Mouse (Mus musculus): ENCODE data around the gene Fgf9.

- no peak for TF ChIP-seq CTCF (IDR thresholded peaks at IDR 0.05; ENCODE audit: control insufficient read depth, insufficient read depth, insufficient read length)
- no peak for TF ChIP-seq CEBPB (IDR thresholded peaks at IDR 0.05; ENCODE audit: low read depth)
- no peak for TF ChIP-seq USF1 (IDR thresholded peaks at IDR 0.05; ENCODE audit: low read depth)
Measured at GRCm38 (mm10) chr14:58150471-58150855, 80.1 kb downstream of the Fgf9 start.

All from C2C12 (cell line).